Mouse (Mus musculus): ENCODE measurements around the gene Ylpm1.

Gene Ylpm1

GRCm38 (mm10) chr12:85009776-85010175 lies 13.7 kb downstream of the Ylpm1 start:
- DNase-seq (ENCODE audit: low spot score): no peak

GRCm38 (mm10) chr12:85010541-85010940 lies 14.4 kb downstream of the Ylpm1 start:
- no peak for DNase-seq (ENCODE audit: low spot score)

GRCm38 (mm10) chr12:85012185-85012584 lies 16.1 kb downstream of the Ylpm1 start:
- DNase-seq (ENCODE audit: low spot score): no peak

GRCm38 (mm10) chr12:85022071-85022470 lies 25.9 kb downstream of the Ylpm1 start:
- no peak for DNase-seq (ENCODE audit: low spot score)

- DNase-seq (ENCODE audit: low spot score): no peak
Observed at GRCm38 (mm10) chr12:85032710-85033109, 36.6 kb downstream of the Ylpm1 start.

GRCm38 (mm10) chr12:85051218-85051617 lies 55.1 kb downstream of the Ylpm1 start:
- DNase-seq (ENCODE audit: low spot score): no peak

- DNase-seq (ENCODE audit: low spot score): no peak
Observed at GRCm38 (mm10) chr12:85071043-85071442, 74.9 kb downstream of the Ylpm1 start.

GRCm38 (mm10) chr12:85077100-85077499 lies 81.0 kb downstream of the Ylpm1 start:
- DNase-seq (ENCODE audit: low spot score): no peak

- DNase-seq (ENCODE audit: low spot score): no peak
Observed at GRCm38 (mm10) chr12:85084257-85084656, 88.1 kb downstream of the Ylpm1 start.

GRCm38 (mm10) chr12:85084941-85085340 lies 88.8 kb downstream of the Ylpm1 start:
- no peak for DNase-seq (ENCODE audit: low spot score)

GRCm38 (mm10) chr12:85087845-85088244 lies 91.7 kb downstream of the Ylpm1 start:
- no peak for DNase-seq (ENCODE audit: low spot score)

- no peak for DNase-seq (ENCODE audit: low spot score)
Observed at GRCm38 (mm10) chr12:85091190-85091589, 95.1 kb downstream of the Ylpm1 start.

- DNase-seq (ENCODE audit: low spot score): peak; percentile 71
Observed at GRCm38 (mm10) chr12:85092214-85092613, 96.1 kb downstream of the Ylpm1 start.

- peak; percentile 30 for DNase-seq (ENCODE audit: low spot score)
Observed at GRCm38 (mm10) chr12:85094010-85094409, 97.9 kb downstream of the Ylpm1 start.

GRCm38 (mm10) chr12:85094706-85095105 lies 98.6 kb downstream of the Ylpm1 start:
- DNase-seq (ENCODE audit: low spot score): no peak

GRCm38 (mm10) chr12:85095146-85095545 lies 99.0 kb downstream of the Ylpm1 start:
- no peak for DNase-seq (ENCODE audit: low spot score)

- DNase-seq (ENCODE audit: low spot score): no peak
Observed at GRCm38 (mm10) chr12:85095859-85096258, 99.7 kb downstream of the Ylpm1 start.

- DNase-seq (ENCODE audit: low spot score): no peak
Observed at GRCm38 (mm10) chr12:85101001-85101400, 104.9 kb downstream of the Ylpm1 start.

- DNase-seq (ENCODE audit: low spot score): no peak
Observed at GRCm38 (mm10) chr12:85101521-85102106, 105.5 kb downstream of the Ylpm1 start.

GRCm38 (mm10) chr12:85103096-85103495 lies 107.0 kb downstream of the Ylpm1 start:
- no peak for DNase-seq (ENCODE audit: low spot score)

- DNase-seq (ENCODE audit: low spot score): no peak
Observed at GRCm38 (mm10) chr12:85104789-85105188, 108.7 kb downstream of the Ylpm1 start.

- no peak for DNase-seq (ENCODE audit: low spot score)
Observed at GRCm38 (mm10) chr12:85106292-85106691, 110.2 kb downstream of the Ylpm1 start.

- no peak for DNase-seq (ENCODE audit: low spot score)
Observed at GRCm38 (mm10) chr12:85108643-85109042, 112.5 kb downstream of the Ylpm1 start.

- DNase-seq (ENCODE audit: low spot score): no peak
Observed at GRCm38 (mm10) chr12:85109426-85109825, 113.3 kb downstream of the Ylpm1 start.
